Mouse (Mus musculus): ENCODE results near the gene Tmem94.
"Not testable (repeated sequence)": the region's sequence is repeated elsewhere in the genome, so short reads cannot be mapped to it uniquely, and the experiment has no call there.

The Tmem94 gene

DNA sequence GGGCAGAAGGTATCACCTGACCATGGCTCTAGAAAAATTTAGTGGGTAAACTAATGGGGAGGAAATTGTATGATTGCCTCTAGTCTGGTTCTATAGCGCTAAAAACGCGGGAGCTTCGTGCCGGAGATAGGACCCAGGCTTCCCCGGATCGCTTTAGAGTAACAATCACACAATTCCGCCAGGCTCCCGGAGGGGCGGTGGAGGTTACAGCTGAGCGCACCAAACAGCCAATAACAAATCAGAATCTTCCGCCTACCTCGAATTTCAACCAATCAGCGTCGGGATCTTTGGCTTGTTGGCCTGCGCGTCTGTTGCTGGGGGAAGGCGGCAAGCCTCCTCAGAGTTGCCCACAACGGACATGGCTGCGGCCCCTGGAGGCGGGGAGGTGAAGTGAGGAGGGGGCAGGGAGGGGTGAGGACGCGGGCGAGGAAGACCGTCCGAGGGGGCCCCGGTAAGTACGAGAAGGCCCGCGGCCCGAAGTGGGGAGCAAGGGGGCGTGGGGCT is at the start of gene Tmem94:
TSS of gene Tmem94 (plus strand) at position 331 of the 504 bp plus-strand sequence.
- peak; percentile 96 for DNase-seq

DNA sequence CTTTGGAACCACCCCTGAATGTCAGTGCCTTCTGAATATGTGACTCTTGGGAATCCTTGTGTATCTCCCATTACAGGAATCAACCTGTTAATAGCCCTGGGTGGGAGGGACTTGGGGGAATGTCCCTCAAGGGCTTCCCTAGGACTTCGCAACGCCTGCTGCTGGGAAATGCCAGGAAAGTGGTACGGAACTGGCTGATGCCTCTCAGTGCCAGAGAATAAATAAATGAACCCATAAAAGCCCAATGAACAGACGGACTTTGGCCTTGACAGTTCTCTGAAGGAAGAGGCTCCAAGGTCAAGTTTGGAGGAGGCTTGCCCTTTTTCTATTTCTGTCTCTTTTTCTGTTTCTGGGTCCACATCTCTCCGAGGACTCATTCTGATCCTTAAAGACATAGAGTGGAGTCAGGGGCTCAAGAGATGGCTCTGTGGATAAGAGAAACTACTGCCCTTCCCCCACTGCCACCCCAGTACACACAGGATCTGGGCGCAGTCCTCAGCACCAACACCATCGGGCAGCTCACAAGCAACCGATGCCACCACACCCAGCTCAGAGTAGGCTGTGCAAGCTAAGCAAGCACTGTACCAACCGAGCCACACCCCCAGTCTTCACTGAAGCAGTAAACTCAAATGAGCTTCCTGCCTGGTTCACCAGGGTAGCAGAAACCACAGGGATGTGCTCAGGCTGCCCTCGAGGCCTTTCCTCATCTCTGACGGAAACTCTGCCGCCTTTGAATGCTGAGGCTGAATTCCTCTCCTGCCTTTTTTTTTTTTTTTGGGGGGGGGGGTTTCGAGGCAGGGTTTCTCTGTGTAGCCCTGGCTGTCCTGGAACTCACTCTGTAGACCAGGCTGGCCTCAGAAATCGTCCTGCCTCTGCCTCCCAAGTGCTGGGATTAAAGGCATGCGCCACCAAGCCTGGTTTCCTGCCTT is 48.6 kb upstream of the Tmem94 start:
- DNase-seq = no peak

DNA sequence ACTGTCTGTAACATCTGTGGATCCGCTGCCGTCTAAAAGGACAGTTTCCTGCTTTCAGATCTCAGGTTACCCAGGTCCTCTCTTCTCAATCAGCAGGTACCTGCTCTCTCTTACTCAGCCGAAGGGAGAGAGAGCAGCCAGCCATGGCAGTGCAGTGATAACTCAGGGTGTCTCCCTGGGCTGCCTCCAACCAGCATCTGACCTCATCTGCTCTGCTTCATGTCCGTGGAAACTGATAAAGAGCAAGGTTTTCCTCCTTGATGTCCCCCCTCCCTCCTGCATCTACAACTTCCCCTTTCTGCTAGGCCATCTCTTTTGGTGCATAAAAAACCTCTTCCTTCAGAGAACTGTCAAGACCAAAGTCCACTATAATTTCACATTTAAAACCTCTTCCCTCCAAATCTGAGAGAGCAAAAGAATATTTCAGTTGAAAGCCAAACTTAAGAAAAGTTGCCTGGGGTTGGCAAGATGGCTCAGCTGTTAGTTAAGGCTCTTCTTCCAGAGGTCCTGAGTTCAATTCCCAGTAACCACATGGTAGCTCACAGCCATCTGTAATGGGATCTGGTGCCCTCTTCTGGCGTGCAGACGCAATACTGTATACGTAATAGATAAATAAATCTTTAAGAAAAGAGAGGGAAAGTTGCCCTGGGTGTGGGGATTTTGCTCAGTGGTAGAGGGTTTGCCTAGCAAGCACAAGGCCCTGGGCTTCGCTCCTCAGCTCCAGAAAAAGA is 47.4 kb upstream of the Tmem94 start:
- DNase-seq = no peak

DNA sequence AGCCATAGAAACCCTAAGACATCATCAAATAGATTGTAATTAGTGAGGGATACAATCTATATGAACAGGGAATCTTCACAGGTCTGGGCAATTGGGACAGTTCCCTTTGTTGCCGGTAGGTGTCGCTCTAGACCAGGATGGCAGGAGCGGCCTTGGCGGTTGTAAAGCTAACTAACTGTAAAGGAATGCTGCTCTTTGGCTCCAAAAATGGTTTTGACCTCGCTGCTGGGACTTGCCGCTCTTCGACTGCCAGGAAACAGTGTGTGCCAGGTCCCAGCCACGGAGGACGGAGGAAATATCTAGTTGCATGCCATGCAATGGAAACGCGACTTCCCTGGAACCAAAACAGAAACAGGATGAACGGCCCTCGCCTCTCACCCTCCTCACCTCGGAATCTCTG is 42.6 kb upstream of the Tmem94 start:
- DNase-seq = peak; percentile 55

DNA sequence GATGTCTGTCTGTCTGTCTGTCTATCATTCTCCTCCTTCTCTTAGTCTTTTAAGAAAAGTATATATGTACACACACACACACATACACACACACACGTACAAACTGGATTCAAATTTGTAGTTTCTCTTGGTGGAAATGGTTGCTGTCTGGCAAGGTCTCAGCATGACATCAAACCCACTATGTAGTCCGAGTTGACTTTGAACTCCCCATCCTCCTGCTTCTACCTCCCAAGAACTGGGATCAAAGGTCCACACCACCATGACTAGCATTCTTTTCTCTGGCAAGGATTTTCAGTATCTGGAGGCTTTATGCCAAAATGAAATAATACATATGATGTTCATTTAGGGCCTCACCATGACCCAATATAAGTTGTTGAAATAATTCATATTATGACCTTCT is 42.0 kb upstream of the Tmem94 start:
- no peak for DNase-seq

DNA sequence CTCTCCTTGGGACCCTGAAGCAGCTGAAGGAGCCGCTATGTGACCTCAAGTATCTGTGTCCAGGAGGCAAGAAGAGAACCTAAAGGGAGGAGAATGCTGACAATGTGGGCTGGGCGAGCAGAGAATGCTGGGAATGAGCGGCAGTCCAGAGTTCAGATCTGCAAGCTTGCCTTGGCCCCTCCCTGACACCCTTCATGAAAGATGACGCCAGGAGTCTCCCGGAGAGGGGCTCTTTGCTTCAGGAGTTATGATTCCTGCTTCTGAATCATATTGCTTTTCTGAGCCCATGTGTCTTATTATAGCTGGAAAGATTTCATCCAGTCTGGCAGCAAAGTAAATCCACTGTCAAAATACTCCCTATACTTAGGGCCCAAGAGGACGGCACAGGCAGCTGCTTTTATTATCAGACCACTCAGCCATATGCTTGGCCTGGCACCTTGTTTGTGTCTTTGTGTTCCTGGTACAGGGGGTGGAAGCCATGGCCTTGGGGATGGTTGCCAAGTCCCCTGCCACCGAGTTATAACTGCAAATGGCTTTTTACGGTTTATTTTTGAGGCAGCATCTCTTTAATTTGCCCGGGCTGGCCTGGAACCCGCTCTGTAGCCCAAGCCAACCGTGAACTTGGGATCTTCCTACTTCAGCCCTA is 31.1 kb upstream of the Tmem94 start:
- no peak for DNase-seq

DNA sequence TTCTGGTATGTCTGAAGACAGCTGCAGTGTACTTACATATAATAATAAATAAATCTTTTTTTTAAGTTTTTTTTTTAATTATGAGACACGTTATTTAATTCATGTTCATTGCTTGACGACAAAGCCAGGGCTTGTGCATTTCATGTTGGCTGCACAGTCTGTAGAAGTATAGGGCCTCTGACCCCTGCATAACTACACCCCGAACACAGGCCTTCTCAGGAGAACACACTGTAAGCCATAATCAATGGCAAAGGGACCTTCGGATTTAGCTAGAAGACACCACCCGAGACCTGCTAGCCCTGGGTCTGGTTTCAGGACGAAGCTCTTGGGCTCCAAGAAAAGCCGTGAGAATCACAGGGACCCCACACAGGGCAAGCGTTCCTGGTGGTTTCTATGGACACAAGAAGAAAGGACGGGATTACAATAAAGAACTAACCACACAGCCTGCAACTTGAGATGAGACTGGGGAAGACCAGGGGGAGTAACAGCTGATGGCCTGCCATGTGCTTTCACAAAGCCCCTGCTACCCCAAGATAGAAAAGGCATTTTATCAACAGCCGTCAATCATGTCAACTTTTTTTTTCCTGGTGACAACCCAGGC is 27.5 kb upstream of the Tmem94 start:
- no peak for DNase-seq

DNA sequence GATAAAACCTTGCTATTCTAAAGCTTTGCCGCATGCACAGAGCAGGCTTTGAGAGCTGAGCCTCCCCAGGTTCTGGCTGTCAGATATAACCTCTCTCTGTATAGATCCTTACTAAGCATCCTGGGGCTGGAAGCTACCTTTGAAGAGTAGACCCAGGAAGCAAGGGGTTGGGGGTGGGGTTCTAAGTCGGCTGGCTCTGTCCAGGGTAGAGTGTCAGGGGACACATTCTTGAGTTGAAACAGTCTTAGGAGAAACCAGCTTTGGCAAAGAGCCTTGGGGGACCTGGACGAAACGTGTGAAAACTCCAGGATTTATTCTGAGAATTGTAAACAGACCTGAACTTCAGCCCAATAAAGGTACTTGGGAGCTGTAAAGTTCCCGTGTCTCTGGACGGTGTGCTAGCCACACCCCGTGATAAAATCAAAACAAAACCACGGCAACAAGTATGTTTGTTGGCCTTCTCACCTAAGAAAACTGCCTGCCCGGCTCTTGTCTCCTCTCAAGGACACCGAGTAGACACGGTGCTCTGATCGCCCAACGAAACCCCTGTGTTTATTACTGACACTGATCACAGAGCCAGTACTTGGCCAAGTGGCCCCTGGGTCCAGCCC is 26.9 kb upstream of the Tmem94 start:
- DNase-seq = no peak

DNA sequence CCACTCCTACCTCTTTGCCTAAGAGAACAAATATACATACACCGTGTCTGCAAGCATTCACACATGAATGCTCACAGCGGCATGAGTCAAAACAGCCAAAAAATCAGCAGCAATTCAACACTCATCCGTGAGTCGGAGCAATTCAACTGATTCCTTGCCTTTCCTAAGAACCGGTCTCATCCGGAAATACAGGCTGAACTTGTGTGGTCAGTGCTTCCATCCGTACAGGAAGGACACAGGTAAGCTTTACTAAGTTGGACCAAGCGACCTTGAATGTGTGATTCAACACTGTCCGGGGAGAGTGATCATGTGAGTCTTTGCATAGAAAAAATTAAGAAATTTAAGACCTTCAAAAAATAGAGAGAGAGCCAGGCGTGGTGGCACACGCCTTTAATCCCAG is 24.2 kb upstream of the Tmem94 start:
- DNase-seq = no peak

DNA sequence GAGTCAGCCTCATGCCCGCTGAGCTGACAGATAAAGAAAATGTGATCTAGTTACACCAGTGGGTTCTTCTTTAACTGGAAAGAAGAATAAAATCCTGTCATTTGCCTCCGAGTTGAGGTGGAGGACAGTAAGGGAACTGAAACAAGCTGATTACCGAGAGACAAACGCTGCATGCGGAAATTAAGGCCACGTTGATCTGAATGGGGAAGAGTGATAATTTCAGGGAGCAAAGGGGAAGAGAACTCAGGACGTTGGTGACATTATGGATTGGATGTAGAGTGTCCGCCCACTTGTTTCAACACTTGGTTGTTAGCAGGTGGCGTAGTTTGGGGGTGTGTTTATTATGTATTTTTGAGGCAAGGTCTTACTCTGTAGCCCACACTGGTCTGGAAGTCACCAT is 22.3 kb upstream of the Tmem94 start:
- no peak for DNase-seq

DNA sequence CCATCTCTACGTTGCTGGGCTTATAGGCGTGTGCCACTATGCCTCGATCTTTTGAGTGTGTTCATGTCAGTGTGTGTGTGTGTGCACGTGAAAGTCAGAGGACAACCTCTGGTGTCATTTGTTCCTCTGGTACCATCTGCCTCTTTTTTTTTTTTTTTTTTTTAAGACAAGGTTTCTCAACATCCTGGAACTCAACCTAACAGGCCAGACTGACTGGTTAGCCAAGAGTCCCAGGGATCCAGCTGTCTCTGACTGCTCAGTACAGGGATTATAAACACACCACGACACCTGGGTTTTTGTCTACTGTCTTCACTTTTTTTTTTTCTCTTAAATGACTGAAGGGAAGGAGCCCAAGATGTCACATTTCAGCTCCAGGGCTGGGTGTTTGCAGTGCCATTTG is 20.8 kb upstream of the Tmem94 start:
- DNase-seq = no peak

DNA sequence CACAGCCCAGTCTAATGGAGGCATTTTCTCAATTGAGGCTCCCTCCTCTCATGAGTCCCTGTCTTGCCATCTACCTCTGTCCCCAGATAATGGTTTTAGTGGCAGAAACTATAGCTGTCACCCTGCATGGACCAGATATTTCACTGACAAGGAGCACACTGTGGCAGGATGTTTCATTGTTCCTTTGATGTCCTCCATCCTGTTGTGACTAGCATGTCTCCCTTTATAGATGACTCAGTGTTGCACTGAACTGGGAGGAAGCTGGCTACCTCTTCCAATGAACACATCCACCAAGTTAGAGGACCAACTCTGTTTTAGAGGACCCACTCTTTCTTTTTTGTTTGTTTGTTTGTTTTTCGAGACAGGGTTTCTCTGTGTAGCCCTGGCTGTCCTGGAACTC is 19.1 kb upstream of the Tmem94 start:
- DNase-seq = no peak

DNA sequence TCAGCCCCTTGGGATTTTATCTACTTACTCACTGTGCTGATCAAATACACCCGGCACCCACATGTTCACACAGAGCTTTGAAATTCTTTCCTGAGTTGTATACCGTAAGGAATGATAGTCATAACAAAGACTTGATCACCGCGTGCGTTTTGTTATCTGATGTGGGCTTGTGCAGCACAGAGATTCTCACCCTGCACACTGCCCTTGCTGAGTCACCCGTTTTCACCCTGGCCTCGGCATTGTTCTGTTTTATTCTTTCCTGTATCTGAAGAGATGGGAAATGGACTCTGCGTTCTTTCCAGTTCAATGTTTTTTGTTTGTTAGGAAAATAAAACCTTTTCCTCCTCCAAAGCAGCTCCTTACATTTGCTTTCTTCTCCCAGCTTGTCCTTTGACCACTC is 18.5 kb upstream of the Tmem94 start:
- no peak for DNase-seq

DNA sequence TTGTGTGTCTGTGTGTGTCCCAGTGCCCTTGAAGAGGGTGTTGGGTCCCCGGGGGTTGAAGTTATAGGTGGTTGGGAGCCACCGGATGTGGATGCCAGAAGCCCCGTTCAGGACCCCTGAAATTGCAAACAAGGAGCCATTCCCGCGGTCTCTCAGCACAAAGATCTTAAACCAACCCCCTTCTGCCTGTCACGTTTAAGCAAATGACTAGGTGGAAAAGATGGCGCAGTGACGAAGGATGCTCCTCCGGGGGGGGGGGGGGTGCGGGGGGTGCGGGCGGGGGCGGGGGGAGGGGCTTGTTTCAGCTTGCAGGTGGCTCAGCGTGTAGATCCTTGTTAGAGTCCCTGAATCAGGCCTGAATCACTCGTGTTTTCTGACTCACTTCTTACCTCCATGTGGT is 17.9 kb upstream of the Tmem94 start:
- no peak for DNase-seq

DNA sequence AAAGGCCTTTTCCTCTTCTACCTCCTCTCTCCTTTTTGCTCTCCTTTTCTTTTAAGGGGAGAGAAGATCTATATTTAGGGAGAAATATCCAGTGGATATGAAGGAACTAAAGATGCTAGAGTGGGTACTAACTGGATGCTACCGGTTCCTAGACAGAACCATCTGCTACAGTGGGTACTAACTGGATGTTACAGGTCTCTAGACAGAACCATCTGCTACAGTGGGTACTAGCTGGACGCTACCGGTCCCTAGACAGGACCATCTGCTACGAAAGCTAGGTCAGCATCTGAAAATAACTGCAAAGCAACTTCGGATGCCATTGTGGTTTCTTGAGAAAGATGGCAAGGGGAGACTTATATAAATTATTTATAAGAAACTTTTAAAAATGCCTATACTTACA is 15.4 kb upstream of the Tmem94 start:
- DNase-seq = no peak

DNA sequence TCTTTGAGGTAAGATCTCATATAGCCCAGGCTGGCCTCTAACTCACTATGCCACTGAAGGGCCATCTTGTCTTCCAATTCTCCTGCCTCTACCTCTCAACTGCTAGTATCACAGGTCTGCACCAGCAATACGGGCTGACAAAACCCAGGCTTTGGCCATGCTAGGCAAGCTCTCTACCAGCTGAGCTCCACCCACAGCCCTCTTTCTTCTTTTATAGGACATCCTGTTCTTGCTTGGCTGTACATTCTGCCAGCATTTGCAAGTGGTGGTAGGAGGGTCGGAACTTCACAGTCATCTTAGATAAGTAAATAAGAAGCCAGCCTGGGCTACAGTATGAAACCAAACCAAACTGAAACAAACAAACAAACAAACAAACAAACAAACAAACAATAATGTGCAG is 13.5 kb upstream of the Tmem94 start:
- no peak for DNase-seq

DNA sequence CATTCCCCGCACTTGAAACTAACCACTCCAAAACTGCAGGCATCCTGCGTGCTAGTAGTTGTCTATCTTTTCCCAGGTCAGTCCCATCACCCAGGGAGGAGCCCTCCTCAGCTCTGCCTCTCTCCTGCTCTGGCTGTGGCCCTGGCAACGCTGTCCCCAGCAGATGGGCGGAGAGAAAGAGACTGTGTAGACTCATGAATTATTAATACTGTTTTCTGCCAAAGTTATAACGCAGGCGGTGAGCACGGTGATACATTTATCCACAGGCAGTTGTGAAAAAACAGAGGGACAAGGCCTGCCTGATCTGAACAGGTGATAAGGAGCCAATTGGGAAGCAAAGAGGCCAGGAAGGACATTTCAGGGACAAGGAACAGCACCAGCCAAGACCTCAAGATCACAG is 12.6 kb upstream of the Tmem94 start:
- no peak for DNase-seq

DNA sequence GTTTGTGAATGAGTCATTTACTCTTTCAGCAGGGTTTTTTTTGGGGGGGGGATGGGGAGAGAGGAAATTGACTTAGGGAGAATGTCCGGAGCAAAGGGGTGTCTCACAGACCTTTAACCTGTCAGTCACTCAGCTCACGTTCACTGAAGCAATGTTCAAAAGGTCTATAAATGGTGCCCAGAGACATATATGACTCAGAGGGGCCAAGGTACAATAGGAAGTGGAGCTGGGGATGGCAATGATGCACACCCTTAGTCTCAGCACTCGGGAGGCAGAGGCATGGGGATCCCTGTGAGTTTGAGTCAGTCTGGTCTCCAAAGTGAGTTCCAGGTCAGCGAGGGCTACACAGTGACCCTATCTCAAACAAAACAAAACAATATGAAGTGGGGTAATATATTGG is 11.7 kb upstream of the Tmem94 start:
- no peak for DNase-seq

DNA sequence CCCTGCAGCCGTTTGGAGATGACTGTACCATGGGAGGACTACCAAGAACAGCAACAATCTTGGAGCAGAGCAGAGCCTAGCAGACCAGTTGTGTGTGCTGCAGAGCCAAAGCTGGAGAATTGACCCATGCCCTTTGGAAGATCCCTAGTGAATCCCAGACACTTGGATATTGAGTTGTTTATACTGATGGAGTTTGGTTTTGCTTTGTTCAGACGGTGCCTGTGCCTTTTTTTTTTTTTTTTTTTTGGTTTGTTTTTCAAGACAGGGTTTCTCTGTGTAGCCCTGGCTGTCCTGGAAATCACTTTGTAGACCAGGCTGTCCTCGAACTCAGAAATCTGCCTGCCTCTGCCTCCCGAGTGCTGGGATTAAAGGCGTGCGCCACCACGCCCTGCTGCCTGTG is 3.1 kb upstream of the Tmem94 start:
- DNase-seq = not testable (repeated sequence)

DNA sequence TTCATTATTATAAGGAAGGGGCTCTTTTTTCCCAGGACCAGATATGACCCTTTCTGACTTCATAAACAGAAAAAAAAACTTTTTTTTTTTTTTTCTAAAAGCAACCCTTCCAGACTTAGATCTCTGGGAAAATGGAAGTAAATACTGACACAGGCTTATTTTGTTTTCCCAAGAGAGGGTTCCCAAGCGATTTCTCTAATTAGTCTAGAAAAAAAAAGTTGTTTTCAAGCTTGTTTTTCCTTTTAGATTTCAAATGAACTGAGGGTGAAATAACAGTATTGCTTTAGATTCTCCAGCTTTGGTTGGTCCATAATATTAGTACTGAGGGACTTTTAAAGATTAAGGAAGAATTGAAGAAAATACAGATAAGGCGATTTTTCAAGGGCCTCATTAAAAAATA is 535 bp upstream of the Tmem94 start:
- no peak for DNase-seq

DNA sequence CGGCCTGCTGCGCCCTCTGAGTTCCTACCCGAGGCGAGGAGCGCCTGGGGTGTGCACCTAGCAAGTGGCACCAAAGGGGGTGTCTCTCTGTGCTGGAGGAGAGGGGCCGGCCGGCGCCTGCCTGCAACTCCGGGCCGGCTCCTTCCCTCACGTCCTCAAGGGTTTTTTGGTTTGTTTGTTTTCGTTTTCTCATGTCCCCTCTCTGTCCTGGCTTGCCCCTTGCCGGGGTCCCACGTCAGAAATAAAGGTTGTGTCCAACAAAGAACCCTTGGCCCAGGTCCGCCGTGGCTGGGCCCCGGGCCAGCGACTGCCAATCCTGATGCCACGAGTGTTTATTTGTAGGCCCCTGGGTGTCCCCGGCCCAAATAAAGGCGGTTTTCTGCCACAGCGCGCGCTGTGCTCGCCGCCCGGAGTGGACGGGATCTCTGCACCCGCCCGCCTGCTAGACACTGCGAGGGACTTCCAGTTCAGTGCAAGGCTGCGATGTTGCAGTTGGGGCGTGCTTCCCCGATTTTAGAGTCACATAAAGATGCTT is 441 bp downstream of the Tmem94 start:
- DNase-seq = peak; percentile 29

DNA sequence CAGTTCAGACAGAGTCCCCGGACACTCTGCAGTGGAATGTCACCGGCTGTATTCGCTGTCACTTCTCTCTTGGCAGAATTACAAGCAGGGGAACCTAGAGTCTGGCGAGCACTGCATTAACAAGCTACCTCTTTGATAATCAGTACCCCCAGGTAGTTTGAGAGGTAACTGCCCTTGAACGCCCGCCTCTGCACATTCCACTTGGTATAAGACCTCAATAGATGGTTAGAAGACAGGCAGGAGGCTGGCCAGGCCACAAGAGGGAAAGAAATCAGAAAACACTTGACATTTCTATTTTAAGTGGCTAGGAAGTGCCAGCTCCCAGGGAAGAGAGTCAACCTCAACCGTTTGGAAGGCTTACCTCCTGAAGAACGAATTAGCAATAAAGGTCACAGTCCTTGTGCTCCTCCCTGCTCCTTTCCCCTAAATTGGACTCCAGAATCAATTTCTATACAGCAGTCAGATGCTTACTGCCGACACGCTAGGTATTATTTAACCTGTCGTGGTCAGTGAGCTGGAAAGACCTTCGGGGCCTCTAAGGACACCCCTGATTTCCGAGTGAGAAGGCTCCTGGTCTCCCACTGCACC is 1.2 kb downstream of the Tmem94 start:
- DNase-seq = no peak

Data from layer of hippocampus, adult 9-11 months (tissue).